Mouse (Mus musculus): Measurements from ENCODE around the gene Fkbp2.
A peak's percentile ranks its signal among the peaks of the same experiment; 100 is the strongest.

The Fkbp2 gene

GRCm38 (mm10) chr19:6973581-6974190, 6.6 kb downstream of the Fkbp2 start:
- no peak for DNase-seq (ENCODE audit: low read depth in 1 of 2, low spot score in 2 of 2)

GRCm38 (mm10) chr19:6972247-6972917, 7.9 kb downstream of the Fkbp2 start:
- DNase-seq (ENCODE audit: low read depth in 1 of 2, low spot score in 2 of 2), result no peak

- no peak for DNase-seq (ENCODE audit: low read depth in 1 of 2, low spot score in 2 of 2)
Observed at GRCm38 (mm10) chr19:6971644-6972043, 8.7 kb downstream of the Fkbp2 start.

- no peak for DNase-seq (ENCODE audit: low read depth in 1 of 2, low spot score in 2 of 2)
Observed at GRCm38 (mm10) chr19:6970460-6971085, 9.7 kb downstream of the Fkbp2 start.

GRCm38 (mm10) chr19:6969665-6970381, 10.5 kb downstream of the Fkbp2 start:
- DNase-seq (ENCODE audit: low read depth in 1 of 2, low spot score in 2 of 2), result peak in 1 of 2 experiments; percentile 57

GRCm38 (mm10) chr19:6969291-6969664, 11.0 kb downstream of the Fkbp2 start:
- DNase-seq (ENCODE audit: low read depth in 1 of 2, low spot score in 2 of 2), result no peak

- no peak for DNase-seq (ENCODE audit: low read depth in 1 of 2, low spot score in 2 of 2)
Observed at GRCm38 (mm10) chr19:6968491-6969271, 11.6 kb downstream of the Fkbp2 start.

- no peak for DNase-seq (ENCODE audit: low read depth in 1 of 2, low spot score in 2 of 2)
Observed at GRCm38 (mm10) chr19:6956461-6956860, 23.8 kb downstream of the Fkbp2 start.

GRCm38 (mm10) chr19:6955424-6955823, 24.9 kb downstream of the Fkbp2 start:
- DNase-seq (ENCODE audit: low read depth in 1 of 2, low spot score in 2 of 2), result no peak

- no peak for DNase-seq (ENCODE audit: low read depth in 1 of 2, low spot score in 2 of 2)
Observed at GRCm38 (mm10) chr19:6954046-6954445, 26.3 kb downstream of the Fkbp2 start.

- DNase-seq (ENCODE audit: low read depth in 1 of 2, low spot score in 2 of 2), result no peak
Observed at GRCm38 (mm10) chr19:6952712-6953037, 27.6 kb downstream of the Fkbp2 start.

- no peak for DNase-seq (ENCODE audit: low read depth in 1 of 2, low spot score in 2 of 2)
Observed at GRCm38 (mm10) chr19:6951994-6952711, 28.1 kb downstream of the Fkbp2 start.

GRCm38 (mm10) chr19:6951381-6951968, 28.8 kb downstream of the Fkbp2 start:
- DNase-seq (ENCODE audit: low read depth in 1 of 2, low spot score in 2 of 2), result peak; percentile 75 to 77

GRCm38 (mm10) chr19:6950613-6951153, 29.6 kb downstream of the Fkbp2 start:
- DNase-seq (ENCODE audit: low read depth in 1 of 2, low spot score in 2 of 2), result no peak

- DNase-seq (ENCODE audit: low read depth in 1 of 2, low spot score in 2 of 2), result no peak
Observed at GRCm38 (mm10) chr19:6949951-6950350, 30.4 kb downstream of the Fkbp2 start.

- no peak for DNase-seq (ENCODE audit: low read depth in 1 of 2, low spot score in 2 of 2)
Observed at GRCm38 (mm10) chr19:6949532-6949931, 30.8 kb downstream of the Fkbp2 start.

- no peak for DNase-seq (ENCODE audit: low read depth in 1 of 2, low spot score in 2 of 2)
Observed at GRCm38 (mm10) chr19:6948186-6948585, 32.1 kb downstream of the Fkbp2 start.

- DNase-seq (ENCODE audit: low read depth in 1 of 2, low spot score in 2 of 2), result no peak
Observed at GRCm38 (mm10) chr19:6947742-6948141, 32.6 kb downstream of the Fkbp2 start.

GRCm38 (mm10) chr19:6943709-6944108, 36.6 kb downstream of the Fkbp2 start:
- no peak for DNase-seq (ENCODE audit: low read depth in 1 of 2, low spot score in 2 of 2)

GRCm38 (mm10) chr19:6942764-6943163, 37.5 kb downstream of the Fkbp2 start:
- DNase-seq (ENCODE audit: low read depth in 1 of 2, low spot score in 2 of 2), result no peak
